Mouse (Mus musculus): ENCODE results near the gene Cers5. TPM values are rescaled to one million over a fixed set of nuclear protein-coding genes. Genes with fewer than 3 reads are reported as not detected.
A peak's percentile ranks its signal among the peaks of the same experiment; 100 is the strongest.
"Not testable (repeated sequence)": the region's sequence is repeated elsewhere in the genome, so short reads cannot be mapped to it uniquely, and the experiment has no call there.

The Cers5 gene
- 42.1 and 46.8 TPM in 2 replicates for polyA plus RNA-seq (2015; fragmentation: Nextera tagmentation; extraction: Ambion mirVana)

- H3K36me3 ChIP-seq (ENCODE audit: control insufficient read depth, insufficient read depth, low read length); ATAC-seq; H3K27me3 ChIP-seq (replicated peaks; ENCODE audit: control insufficient read depth, insufficient read depth, low read length); H3K9me3 ChIP-seq (ENCODE audit: control insufficient read depth, low read length): not testable (repeated sequence)
- Histone ChIP-seq H3K4me2 (ENCODE audit: low read depth, low read length) (peak within 1 kb of the TSS; percentile 86), H3K4me3 (ENCODE audit: low read length) (peak within 1 kb of the TSS; percentile 85), H3K27ac (ENCODE audit: low read length) (peak within 1 kb of the TSS; percentile 93), H3K4me1 (ENCODE audit: control insufficient read depth, insufficient read depth, low read length) (peaks cover 14% of the 10 kb centered on the region), H3K9ac (ENCODE audit: low read depth, low read length) (peak within 1 kb of the TSS; percentile 85)
These were observed at the start of gene Cers5 for GRCm38 (mm10) chr15:99772881-99772924. Gene Cers5 (minus strand): TSS chr15:99772885.

GRCm38 (mm10) chr15:99819621-99820279 is 47.1 kb upstream of the Cers5 start:
- ATAC-seq: peak; percentile 69
- Histone ChIP-seq H3K36me3 (ENCODE audit: control insufficient read depth, insufficient read depth, low read length) (peaks cover 11% of the 10 kb centered on the region), H3K9ac (ENCODE audit: low read depth, low read length) (peak overlapping the region; percentile 68), H3K4me2 (ENCODE audit: low read depth, low read length) (peak overlapping the region; percentile 58), H3K4me1 (ENCODE audit: control insufficient read depth, insufficient read depth, low read length) (peaks cover 11% of the 10 kb centered on the region), H3K9me3 (ENCODE audit: control insufficient read depth, low read length) (no peaks in the 10 kb centered on the region), H3K27ac (ENCODE audit: low read length) (peak overlapping the region; percentile 93), H3K27me3 (replicated peaks; ENCODE audit: control insufficient read depth, insufficient read depth, low read length) (no peaks in the 10 kb centered on the region), H3K4me3 (ENCODE audit: low read length) (peak overlapping the region; percentile 55)
- WGBS: 31% methylated on average over 14 of the region's 14 CpGs

GRCm38 (mm10) chr15:99819109-99819440 is 46.4 kb upstream of the Cers5 start:
- Histone ChIP-seq H3K4me3 (ENCODE audit: low read length) (peak overlapping the region; percentile 55), H3K36me3 (ENCODE audit: control insufficient read depth, insufficient read depth, low read length) (peaks cover 11% of the 10 kb centered on the region), H3K4me1 (ENCODE audit: control insufficient read depth, insufficient read depth, low read length) (peaks cover 11% of the 10 kb centered on the region), H3K9me3 (ENCODE audit: control insufficient read depth, low read length) (no peaks in the 10 kb centered on the region), H3K27me3 (replicated peaks; ENCODE audit: control insufficient read depth, insufficient read depth, low read length) (no peaks in the 10 kb centered on the region), H3K27ac (ENCODE audit: low read length) (peak overlapping the region; percentile 93), H3K4me2 (ENCODE audit: low read depth, low read length) (peak overlapping the region; percentile 58), H3K9ac (ENCODE audit: low read depth, low read length) (peak overlapping the region; percentile 68)
- 24% methylated on average over 6 of the region's 6 CpGs for whole genome bisulfite sequencing
- no peak for ATAC-seq

GRCm38 (mm10) chr15:99818321-99819108 is 45.8 kb upstream of the Cers5 start:
- H3K4me2 ChIP-seq (ENCODE audit: low read depth, low read length): peak overlapping the region; percentile 58
- H3K36me3 ChIP-seq (ENCODE audit: control insufficient read depth, insufficient read depth, low read length): peaks cover 11% of the 10 kb centered on the region
- 21% methylated on average over 13 of the region's 13 CpGs for WGBS
- H3K9me3 ChIP-seq (ENCODE audit: control insufficient read depth, low read length): no peaks in the 10 kb centered on the region
- no peaks in the 10 kb centered on the region for H3K27me3 ChIP-seq (replicated peaks; ENCODE audit: control insufficient read depth, insufficient read depth, low read length)
- H3K4me3 ChIP-seq (ENCODE audit: low read length): peak overlapping the region; percentile 55
- H3K9ac ChIP-seq (ENCODE audit: low read depth, low read length): peak overlapping the region; percentile 68
- peak overlapping the region; percentile 93 for H3K27ac ChIP-seq (ENCODE audit: low read length)
- H3K4me1 ChIP-seq (ENCODE audit: control insufficient read depth, insufficient read depth, low read length): peaks cover 10% of the 10 kb centered on the region
- peak; percentile 29; the same call in 1 of the 2 replicates for ATAC-seq

- 0 out of 2 replicates have a peak, but pooled peaks have one; percentile 23 for ATAC-seq
- peaks cover 6% of the 10 kb centered on the region; the same call in 1 of the 2 replicates for H3K4me1 ChIP-seq (ENCODE audit: control insufficient read depth, insufficient read depth, low read length)
- H3K9ac ChIP-seq (ENCODE audit: low read depth, low read length): peak overlapping the region; percentile 68; the same call in 1 of the 2 replicates
- peak overlapping the region; percentile 58 for H3K4me2 ChIP-seq (ENCODE audit: low read depth, low read length)
- H3K9me3 ChIP-seq (ENCODE audit: control insufficient read depth, low read length): no peaks in the 10 kb centered on the region
- peak overlapping the region; percentile 55 for H3K4me3 ChIP-seq (ENCODE audit: low read length)
- H3K27ac ChIP-seq (ENCODE audit: low read length): peak overlapping the region; percentile 93
- peaks cover 11% of the 10 kb centered on the region for H3K36me3 ChIP-seq (ENCODE audit: control insufficient read depth, insufficient read depth, low read length)
- H3K27me3 ChIP-seq (replicated peaks; ENCODE audit: control insufficient read depth, insufficient read depth, low read length): no peaks in the 10 kb centered on the region
- 27% methylated on average over 8 of the region's 8 CpGs for WGBS
These were observed 44.9 kb upstream of the Cers5 start for GRCm38 (mm10) chr15:99817343-99818235.

GRCm38 (mm10) chr15:99815999-99816398 is 43.3 kb upstream of the Cers5 start:
- H3K27ac ChIP-seq (ENCODE audit: low read length): no peak overlapping the region
- H3K4me3 ChIP-seq (ENCODE audit: low read length): no peak overlapping the region
- no peaks in the 10 kb centered on the region for H3K27me3 ChIP-seq (replicated peaks; ENCODE audit: control insufficient read depth, insufficient read depth, low read length)
- no peak overlapping the region for H3K4me2 ChIP-seq (ENCODE audit: low read depth, low read length)
- H3K9ac ChIP-seq (ENCODE audit: low read depth, low read length): no peak overlapping the region
- H3K4me1 ChIP-seq (ENCODE audit: control insufficient read depth, insufficient read depth, low read length): peaks cover 19% of the 10 kb centered on the region
- 86% methylated on average over 4 of the region's 4 CpGs for WGBS
- no peaks in the 10 kb centered on the region for H3K9me3 ChIP-seq (ENCODE audit: control insufficient read depth, low read length)
- ATAC-seq: no peak
- H3K36me3 ChIP-seq (ENCODE audit: control insufficient read depth, insufficient read depth, low read length): peaks cover 11% of the 10 kb centered on the region

GRCm38 (mm10) chr15:99814554-99815260 is 42.0 kb upstream of the Cers5 start:
- no peak for ATAC-seq
- no peaks in the 10 kb centered on the region for H3K9me3 ChIP-seq (ENCODE audit: control insufficient read depth, low read length)
- peaks cover 11% of the 10 kb centered on the region for H3K36me3 ChIP-seq (ENCODE audit: control insufficient read depth, insufficient read depth, low read length)
- WGBS: 77% methylated on average over 24 of the region's 24 CpGs
- H3K9ac ChIP-seq (ENCODE audit: low read depth, low read length): no peak overlapping the region
- no peaks in the 10 kb centered on the region for H3K27me3 ChIP-seq (replicated peaks; ENCODE audit: control insufficient read depth, insufficient read depth, low read length)
- no peak overlapping the region for H3K4me2 ChIP-seq (ENCODE audit: low read depth, low read length)
- H3K27ac ChIP-seq (ENCODE audit: low read length): peak overlapping the region; percentile 67
- peaks cover 19% of the 10 kb centered on the region for H3K4me1 ChIP-seq (ENCODE audit: control insufficient read depth, insufficient read depth, low read length)
- no peak overlapping the region for H3K4me3 ChIP-seq (ENCODE audit: low read length)

GRCm38 (mm10) chr15:99813639-99814038 is 41.0 kb upstream of the Cers5 start:
- Histone ChIP-seq H3K27me3 (replicated peaks; ENCODE audit: control insufficient read depth, insufficient read depth, low read length) (no peaks in the 10 kb centered on the region), H3K9me3 (ENCODE audit: control insufficient read depth, low read length) (no peaks in the 10 kb centered on the region), H3K4me1 (ENCODE audit: control insufficient read depth, insufficient read depth, low read length) (peaks cover 19% of the 10 kb centered on the region), H3K36me3 (ENCODE audit: control insufficient read depth, insufficient read depth, low read length) (peaks cover 11% of the 10 kb centered on the region), H3K4me2 (ENCODE audit: low read depth, low read length) (no peak overlapping the region), H3K27ac (ENCODE audit: low read length) (no peak overlapping the region), H3K9ac (ENCODE audit: low read depth, low read length) (no peak overlapping the region), H3K4me3 (ENCODE audit: low read length) (no peak overlapping the region)
- WGBS: 95% methylated on average over 6 of the region's 6 CpGs
- no peak for ATAC-seq

- Histone ChIP-seq H3K9me3 (ENCODE audit: control insufficient read depth, low read length) (no peaks in the 10 kb centered on the region), H3K9ac (ENCODE audit: low read depth, low read length) (peak overlapping the region; percentile 23; the same call in 1 of the 2 replicates), H3K4me3 (ENCODE audit: low read length) (no peak overlapping the region), H3K36me3 (ENCODE audit: control insufficient read depth, insufficient read depth, low read length) (peaks cover 14% of the 10 kb centered on the region), H3K27ac (ENCODE audit: low read length) (peak overlapping the region; percentile 37; the same call in 1 of the 2 replicates), H3K4me2 (ENCODE audit: low read depth, low read length) (no peak overlapping the region), H3K27me3 (replicated peaks; ENCODE audit: control insufficient read depth, insufficient read depth, low read length) (no peaks in the 10 kb centered on the region), H3K4me1 (ENCODE audit: control insufficient read depth, insufficient read depth, low read length) (peaks cover 19% of the 10 kb centered on the region)
- no peak for ATAC-seq
- 46% methylated on average over 7 of the region's 7 CpGs for WGBS
These were observed 39.4 kb upstream of the Cers5 start for GRCm38 (mm10) chr15:99812097-99812496.
